Mouse (Mus musculus): ENCODE measurements around the gene Tmem11.
A peak's percentile ranks its signal among the peaks of the same experiment; 100 is the strongest.
"Not testable (repeated sequence)": the region's sequence is repeated elsewhere in the genome, so short reads cannot be mapped to it uniquely, and the experiment has no call there.

Gene Tmem11

DNA sequence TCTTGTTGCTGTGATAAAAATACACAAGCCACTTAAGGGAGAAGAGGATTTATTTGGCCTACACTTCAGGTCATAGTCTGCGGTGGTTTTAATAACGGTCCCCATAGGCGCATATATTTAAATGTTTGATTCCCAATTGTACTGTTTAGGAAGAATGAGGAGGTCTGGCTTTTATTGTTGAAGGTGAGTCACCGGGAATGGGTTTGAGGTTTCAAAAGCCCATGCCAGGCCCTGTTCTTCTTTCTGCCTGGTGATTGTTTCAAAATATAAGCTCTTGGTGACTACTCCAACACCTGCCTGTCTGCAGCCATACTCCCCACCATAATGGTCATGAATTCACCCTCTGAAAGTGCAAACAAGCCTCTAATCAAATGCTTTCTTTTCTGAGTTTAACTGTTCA is 1.5 kb upstream of the Tmem11 start:
- DNase-seq: no peak

DNA sequence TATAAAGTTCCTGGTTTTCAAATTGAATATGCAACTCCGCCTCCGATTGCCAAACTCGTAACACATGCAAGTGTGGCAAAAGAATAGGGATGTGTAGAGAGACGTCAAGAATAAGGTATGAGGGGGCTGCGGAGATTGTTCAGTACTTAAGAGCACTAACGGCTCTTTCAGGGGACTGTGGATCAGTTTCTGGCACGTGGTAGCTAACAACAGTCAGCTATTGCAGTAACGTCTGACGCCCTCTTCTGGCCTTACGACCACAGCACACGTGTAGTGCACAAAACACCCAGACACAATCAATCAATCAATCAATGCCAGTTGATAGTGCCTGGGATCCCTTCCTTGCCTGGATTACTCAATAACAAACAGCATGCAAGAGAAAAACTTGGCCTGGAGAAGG is 351 bp upstream of the Tmem11 start:
- peak; percentile 10 to 49 for DNase-seq

DNA sequence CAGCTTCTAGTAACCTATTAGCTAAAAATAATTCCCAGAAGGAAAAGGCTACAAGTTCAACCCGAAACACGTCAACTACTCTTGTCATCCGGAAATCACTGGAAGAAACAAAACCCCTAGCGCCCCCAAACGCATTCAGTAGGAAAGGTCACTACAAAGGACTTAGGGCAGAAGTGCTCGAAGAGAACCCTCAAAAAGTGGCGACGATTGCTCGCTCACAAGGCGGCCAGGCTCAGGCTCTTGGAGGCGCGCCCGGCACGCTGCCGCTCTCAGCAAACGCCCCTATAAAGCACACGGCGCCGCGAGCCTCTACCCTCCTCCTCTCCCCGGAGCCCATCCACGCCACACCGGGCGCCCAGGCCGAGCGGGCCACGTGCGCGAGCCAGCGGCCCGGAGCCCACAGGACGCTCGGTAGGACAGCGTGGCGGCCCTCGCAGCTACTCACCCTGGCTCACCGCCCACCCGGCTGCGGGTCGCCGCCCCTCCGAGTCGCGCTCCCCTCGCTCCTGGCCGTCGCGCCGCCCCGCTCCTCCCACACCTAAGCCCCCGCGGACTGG is 938 bp downstream of the Tmem11 start:
- peak in 1 of 2 experiments; percentile 36 for DNase-seq

DNA sequence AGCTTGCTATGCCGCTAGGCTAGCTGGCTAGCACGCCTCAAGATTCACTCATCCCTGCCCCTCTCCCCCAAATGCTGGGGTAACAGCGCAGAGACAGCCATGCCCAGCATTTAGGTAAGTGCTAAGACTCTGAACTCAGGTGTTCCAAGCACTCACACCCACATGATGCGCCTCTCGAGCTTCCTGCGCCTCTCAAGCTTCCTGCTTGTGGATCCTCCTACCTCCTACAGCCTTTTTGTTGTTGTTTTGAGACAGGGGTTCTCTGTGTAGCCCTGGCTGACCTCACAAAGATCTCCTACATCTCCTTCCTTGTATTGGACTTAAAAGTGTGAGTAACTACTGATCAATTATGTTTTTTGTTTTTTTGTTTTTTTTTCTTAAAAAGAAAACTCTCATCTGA is 6.0 kb downstream of the Tmem11 start:
- no peak for DNase-seq

DNA sequence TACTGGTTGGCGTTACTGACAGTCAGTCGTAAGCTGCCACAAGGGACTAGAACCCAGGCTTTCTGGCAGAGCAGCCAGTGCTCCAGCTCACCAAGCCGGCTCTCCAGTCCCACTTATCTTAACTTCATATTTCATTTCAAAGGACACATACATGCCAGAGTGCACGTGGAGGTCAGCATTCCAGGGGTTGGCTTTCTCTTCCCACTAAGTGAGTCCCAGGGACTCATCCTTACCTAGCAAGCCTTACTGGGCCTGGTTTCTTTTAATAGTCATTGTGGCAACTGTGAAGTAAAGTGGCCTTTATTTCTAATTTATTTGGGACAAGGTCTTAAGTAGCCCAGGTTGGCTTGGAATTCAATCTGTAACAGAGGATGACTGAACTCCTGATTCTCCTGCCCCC is 7.7 kb downstream of the Tmem11 start:
- DNase-seq: no peak

DNA sequence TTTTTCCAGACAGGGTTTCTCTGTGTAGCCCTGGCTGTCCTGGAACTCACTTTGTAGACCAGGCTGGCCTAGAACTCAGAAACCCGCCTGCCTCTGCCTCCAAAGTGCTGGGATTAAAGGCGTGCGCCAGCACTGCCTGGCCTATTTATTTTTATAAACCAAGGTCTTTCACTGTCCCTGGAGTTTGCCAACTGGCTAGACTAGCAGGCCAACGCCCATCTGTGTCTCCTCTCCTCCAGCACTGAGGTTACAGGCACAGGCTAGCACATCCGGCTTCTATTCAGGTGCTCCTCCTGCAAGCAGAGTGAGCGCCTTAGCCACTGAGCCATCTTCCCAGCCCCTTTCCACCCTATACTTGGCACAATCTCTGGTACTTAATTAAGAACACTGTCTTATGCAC is 9.6 kb downstream of the Tmem11 start:
- DNase-seq: not testable (repeated sequence)

DNA sequence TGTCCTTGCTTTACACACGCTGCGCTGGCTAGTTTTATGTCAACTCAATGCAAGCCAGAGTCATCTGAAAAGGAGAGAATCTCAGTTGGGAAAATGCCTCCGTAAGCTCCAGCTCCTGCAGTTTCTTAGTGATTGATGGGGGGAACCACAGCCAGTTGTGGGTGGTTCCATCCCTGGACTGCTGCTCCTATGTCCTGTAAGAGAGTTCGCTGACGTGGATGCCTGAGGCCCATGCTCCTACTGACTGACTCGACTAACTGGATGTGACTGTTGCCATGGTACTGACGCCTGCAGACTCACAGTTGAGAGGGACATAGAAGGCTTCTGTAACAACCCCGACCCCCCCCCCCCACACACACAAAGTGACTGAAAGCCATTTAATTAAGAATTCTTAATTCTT is 11.2 kb downstream of the Tmem11 start:
- DNase-seq: no peak

DNA sequence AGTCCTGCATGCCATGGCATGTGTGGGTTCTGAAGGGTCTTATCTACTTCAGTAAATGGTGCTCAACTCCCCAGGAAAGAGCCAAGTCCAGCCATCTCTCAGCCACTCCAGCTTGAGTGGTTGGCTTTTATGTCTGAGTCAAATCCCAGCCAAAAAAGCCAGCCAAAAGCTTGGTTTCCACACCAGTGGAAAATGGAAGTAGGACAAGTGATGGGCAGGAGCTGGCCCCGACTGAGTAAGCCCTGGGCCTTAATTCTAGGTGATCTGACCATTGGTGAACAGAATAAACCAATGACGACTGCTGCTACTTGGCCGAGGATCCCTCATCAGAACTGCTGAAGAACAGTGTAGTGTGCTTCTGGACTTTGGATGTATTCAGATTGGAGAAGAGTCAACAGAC is 11.6 kb downstream of the Tmem11 start:
- DNase-seq: no peak

DNA sequence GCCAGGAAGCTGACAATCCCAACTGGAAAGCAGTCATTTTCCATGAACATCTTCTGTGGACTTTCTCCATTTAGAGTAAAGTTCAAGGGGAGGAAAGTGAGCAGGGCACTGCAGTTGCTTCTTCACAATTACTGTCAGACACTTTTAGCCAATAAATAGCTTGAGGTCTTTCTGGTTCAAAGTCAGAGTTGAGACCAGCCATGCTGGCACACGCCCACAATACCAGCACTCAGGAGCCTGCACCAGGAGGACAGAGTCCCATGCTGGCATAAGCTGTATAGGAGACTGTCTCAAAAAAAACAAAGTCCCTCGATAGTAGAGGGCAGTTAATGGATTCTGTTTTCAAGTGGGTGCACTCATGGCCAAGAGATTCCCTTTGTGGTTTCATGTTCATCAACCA is 13.1 kb downstream of the Tmem11 start:
- DNase-seq: no peak

DNA sequence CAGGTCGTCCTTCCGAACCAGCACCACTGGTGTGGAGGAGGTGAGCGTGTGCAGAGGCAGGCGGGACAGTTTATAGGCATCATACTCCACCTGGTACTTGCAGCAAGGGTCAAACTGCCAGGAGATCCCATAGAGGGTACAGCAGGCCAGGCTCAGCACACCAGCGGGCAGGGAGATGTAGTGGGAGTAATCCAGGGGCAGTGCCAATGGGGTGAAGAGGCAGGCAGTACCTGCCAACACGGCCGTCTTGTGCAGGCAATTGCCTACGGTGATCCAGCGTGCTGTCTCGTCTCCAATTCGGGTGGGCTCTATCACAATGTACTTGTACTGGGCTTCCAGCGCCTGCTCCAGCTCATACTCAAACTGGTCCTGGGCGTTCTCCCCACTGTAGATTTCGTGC is 14.2 kb downstream of the Tmem11 start:
- no peak for DNase-seq

DNA sequence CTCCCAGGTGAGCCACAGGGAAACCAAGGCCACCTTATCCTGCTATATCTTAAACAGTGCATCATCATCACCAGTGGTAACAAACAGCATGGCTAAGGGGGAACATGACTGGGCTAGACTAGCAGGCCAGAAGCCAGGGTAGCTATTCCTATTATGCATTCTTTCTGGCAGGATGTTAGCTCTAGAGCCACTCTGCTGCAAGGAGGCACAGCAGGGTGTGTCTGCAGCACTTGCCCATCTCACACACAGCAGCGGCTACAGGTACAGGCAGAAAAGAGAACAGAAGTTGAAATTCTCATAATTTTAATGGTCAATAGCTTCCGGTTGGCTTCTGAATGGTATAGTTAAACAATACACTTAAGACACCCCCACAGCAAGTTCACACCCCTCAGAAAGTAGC is 14.9 kb downstream of the Tmem11 start:
- no peak for DNase-seq

DNA sequence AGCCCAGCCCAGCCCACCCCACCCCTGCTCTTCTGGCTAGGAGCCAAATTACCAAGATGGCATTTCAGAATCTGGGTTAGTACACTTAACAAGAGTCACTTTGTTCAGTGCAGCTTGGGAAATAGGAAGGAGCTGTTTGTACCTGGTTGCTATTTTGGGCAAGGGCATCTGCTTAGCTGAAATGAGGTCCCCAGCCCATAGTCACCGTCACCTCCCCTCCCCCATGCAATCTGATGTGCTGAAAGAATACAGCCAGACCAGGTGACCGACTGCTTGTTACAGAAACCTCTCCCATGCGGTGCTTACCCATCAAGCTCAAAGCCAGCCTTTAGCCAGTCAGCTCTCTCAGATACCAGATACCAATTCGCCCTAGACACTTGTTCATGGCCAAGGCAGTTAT is 15.9 kb downstream of the Tmem11 start:
- DNase-seq: no peak

DNA sequence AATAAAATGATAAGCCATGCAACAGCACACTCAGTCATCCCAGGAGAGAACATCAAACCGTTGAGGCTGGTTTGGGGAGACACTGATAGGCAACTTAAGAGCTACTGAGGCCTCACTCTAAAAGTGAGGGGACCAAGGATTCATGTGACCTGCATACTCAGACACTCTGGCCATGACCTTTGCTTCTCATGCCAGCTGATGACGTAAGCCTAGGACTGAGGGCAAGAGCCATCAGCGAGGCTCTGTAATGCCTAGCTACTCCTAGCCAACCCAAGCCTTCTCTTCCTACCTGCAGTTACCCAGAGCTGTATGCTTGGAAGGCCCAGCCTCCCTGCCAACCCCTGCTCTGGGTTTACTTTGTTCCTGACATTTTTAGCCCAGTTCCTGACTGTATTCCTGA is 17.1 kb downstream of the Tmem11 start:
- DNase-seq: no peak

DNA sequence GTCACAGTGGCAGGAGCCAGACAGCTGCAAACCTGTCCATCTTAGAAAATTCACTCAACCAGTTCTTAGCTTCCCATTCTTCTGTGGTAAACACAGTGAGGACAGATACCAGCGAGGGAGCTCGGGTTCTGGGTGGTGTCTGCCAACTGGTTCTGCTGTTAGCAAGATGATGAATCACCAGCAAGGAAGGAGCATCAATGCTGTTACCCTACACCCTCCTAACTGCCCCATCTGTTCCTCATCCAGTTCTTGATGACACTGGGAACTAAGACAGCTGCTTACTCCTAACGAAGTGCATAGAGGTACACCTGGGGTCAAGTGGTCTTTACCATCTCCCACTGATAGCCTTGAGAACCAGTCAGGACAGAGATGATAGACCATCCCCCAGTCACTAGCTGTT is 22.5 kb downstream of the Tmem11 start:
- DNase-seq: no peak

DNA sequence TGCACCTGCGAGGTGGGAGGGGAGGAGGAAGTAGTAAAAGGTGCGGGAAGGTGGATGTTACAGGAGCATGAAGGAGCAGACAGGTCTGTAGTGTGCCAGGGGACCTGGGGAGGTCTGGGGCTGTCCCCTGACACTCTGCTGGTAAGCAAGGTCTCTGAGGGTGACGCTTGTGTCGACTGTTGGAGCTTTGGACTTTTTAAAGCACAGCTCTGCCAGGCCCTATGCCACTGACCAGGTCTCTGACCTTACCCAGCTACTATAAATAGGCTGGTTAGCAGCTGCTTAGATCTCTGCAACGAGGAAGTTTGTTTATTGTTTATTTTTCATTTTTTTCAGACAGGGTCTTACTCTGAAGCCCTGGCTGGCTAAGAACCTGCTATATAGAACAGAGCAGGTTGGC is 33.7 kb downstream of the Tmem11 start:
- DNase-seq: no peak

DNA sequence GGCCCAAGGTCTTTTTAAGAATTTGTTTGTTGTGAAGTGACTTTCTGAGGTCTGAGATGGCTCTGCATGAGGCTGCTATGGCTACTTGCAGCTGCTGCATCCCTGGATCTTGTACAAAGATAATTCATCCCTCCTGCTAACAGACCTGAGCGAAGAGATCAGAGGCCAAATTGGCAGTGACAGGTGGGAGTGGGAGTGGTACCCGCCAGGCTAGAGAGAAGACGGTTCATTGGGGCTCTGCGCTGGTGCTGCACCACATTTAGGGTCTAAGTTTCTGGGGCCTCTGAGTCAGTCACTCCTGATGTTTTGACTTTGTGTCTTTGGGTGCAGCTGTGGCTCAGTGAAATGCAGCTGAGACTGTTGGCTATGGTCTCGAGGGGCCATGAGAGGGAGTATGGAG is 35.7 kb downstream of the Tmem11 start:
- DNase-seq: no peak

DNA sequence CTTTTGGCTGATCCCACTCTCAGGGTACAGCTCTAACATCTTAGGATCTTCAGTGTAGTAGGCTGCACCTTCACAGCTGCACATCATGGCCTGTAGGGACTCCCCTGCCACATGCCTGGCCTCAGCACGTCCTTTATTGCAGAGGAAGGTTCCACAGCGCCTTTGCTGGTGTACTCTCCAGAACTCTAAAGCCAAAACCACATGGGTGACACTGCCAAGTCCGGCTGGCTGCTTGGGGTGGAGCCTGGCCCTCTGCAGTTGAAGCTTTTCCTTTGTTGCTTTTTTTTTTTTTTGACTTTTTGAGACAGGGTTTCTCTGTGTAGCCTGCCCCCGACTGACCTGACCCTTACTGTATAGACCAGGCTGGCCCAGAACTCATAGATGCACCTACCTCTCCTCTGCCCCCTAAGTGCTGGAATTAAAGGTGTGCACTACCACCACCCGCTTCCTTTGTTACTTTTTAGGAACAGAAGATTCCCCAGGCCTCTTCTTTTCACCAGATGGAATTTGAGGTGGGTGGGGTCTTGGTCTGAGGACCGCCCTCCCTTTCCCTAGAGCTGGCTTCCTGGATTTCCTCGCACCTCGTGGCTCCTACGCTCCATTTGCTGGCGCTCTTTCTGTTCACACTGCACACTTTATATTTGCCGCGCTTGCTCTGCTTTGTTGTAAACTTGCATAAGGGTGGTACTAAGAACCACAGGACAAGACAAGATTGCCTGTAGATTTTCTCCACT is 37.4 kb downstream of the Tmem11 start:
- DNase-seq: no peak

DNA sequence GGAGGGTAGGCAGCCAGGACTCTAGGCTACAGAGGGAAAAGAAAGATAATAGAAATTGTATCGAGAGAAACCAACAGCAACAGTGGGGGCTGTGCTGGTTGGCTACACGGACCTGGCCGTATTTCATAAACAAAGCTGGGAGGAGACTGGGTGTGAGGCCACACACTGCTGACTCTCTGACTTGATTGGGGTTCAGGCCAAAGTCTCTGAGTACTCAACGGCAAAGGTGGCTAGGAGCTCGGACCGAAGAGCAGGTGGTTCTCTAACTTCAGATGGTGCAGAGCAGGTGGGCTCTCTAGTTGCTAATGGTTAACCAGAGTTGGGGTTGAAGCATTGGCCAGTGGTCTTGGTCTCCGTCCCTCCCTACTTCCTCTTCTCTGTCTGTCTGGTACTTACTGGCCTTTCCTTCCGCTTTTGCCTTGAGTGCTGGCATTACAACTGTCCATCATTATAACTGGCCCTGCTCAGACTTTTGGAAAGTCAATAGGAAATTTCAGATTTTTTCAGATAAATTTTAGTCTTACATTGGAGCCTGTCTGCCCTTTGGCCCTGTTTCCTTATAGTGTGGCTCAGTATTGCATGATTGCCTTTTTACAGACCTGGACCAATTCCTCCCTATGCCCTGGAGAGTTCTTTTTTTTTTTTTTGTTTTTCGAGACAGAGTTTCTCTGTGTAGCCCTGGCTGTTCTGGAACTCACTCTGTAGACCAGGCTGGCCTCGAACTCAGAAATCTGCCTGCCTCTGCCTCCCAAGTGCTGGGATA is 41.2 kb downstream of the Tmem11 start:
- no peak for DNase-seq

DNA sequence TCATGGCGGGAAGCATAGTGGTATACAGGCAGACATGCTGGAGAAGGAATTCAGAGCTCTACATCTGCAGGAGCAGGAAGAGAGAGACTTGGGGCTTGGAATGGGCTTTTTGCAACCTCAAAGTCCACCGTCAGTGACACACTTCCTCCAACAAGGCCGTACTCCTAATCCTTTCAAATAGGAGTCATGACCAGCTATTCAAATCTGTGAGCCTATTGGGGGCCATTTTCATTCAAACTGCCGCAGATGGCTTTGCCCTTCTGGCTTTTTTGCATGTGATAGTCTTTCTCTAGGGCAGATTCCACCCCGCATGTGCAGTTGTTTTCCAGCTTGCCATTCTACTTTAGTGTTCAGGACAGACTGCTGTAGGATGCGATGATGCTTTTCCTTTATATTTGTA is 42.2 kb downstream of the Tmem11 start:
- DNase-seq: no peak

DNA sequence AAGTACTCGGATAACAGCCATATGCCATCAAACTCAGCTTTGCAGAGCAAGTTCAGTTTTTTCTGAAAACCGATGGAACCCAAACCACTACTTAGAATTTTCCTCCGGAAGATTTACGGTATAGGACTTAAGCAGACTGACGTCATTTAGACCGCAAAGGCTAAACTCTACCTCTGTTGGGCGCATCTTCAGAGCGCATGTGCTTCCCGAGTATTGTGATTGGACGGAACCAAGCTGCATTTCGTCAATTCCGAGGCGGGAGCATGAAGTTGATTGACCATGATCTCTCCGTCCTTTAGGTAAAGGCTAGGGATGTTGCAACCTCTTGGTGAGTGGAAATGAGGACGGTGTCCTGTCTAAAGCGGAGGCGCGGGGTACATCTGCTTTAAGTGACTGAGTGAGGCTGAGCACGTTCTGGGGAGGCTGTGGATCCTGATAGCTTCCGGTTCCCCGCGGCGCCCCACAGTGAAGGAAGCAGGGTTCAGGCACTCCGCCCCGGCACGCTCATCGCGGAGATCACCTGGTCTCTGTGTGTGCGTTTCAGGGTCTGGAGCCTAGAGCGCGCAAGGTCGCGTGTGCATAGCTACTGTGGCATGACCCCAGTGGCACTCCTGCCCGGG is 48.5 kb downstream of the Tmem11 start, which contains the start of gene Dhrs7b:
Dhrs7b (plus strand) TSS at position 199 of the 620 bp plus-strand sequence.
- DNase-seq: peak; percentile 68 to 81

DNA sequence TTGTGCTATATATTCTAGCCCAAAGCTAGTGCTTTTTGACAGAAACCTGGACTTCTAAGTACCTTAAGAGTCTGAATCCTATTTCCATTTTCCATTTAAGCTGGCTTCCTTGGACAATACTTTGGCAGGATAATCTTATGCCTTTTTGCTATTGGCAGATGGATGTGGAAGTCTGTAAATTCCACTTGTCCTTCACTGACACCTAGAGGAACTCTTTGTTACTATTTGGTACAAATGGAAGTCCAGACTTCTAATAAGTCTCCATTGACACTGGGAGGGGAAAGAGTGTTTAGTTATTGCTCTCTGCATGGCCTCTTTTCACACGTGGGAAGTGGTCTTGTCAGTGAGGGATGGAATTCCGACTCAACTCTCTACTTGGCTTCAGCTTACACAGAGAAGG is 50.2 kb downstream of the Tmem11 start:
- no peak for DNase-seq

DNA sequence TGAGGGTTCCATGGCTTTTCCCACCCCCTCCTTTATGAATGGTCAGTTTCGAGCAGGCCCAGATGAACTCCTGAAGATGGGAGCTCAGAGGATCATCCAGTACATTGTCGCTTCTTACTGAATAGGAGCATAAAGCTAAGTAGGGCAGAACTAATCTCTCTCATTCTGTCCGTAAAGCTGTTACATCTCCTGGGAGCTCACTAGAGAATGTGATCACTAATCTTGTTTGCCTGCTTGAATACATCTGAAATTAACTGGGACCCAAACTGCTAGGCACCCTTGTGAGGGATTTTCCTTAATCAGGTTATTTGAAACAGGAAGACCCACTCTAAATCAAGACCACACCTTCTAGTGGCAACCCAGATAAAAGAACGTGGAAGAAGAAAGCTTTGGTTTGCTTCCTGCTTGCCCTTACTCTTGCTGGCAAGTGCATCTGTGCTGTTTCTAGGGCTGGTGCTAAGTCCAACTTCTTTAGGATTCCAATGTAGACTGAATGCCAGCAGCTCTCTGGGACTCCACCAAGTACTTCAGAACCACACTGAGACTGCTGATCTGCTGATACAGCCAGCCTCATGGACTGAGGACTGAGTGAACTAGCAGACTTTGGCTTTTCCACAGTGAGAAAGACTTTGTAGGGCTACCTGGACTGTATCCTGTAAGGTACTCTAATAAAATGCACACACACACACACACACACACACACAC is 51.7 kb downstream of the Tmem11 start:
- DNase-seq: no peak

DNA sequence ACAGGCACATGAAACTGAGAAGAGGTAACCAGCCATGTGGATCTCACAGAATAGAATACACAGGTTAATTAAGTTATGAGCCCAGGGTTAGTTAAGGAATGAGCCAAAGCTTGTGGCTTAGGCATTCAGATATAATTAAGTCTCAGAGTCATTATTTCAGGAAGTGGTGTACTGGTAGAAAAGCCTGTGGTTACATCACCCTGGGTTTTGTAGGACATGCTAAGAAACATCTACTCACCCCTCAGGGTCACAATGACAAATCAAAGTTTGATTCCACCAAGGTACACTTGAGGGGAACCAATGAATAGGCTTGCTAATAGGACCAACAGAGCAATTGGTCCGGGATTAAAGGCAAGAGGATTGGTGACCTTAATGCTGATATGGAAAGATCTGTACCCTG is 52.4 kb downstream of the Tmem11 start:
- DNase-seq: no peak

All from thymus, adult 18-20 months (tissue).